Mouse (Mus musculus): ENCODE data around the gene Sf3a1. TPM values are rescaled to one million over a fixed set of nuclear protein-coding genes. Genes with fewer than 3 reads are reported as not detected.
"Not testable (repeated sequence)": the region's sequence is repeated elsewhere in the genome, so short reads cannot be mapped to it uniquely, and the experiment has no call there.

Gene Sf3a1
- polyA plus RNA-seq, 1 experiment from 2014 or later: 52.3 TPM

- no peaks in the 10 kb centered on the region for H3K27me3 ChIP-seq
- H3K4me2 ChIP-seq: no peak overlapping the region
- no peak overlapping the region for H3K4me3 ChIP-seq
- H3K4me1 ChIP-seq (replicated peaks): no peaks in the 10 kb centered on the region
- peaks cover 100% of the 10 kb centered on the region for H3K36me3 ChIP-seq
- peak; percentile 46; the same call in 1 of the 2 replicates for ATAC-seq (ENCODE audit: low read depth)
- 84% methylated on average over 5 of the region's 5 CpGs for WGBS
- no peaks in the 10 kb centered on the region for H3K9me3 ChIP-seq
- peak overlapping the region; percentile 62 for H3K27ac ChIP-seq (replicated peaks)
- H3K9ac ChIP-seq: no peak overlapping the region
These were observed 14.4 kb downstream of the Sf3a1 start for GRCm38 (mm10) chr11:4174586-4174985.

GRCm38 (mm10) chr11:4177716-4178115 lies 17.6 kb downstream of the Sf3a1 start:
- Histone ChIP-seq H3K4me2 (no peak overlapping the region), H3K4me1 (replicated peaks) (no peaks in the 10 kb centered on the region; the same call in 1 of the 2 replicates), H3K36me3 (peaks cover 100% of the 10 kb centered on the region), H3K4me3 (no peak overlapping the region), H3K27me3 (no peaks in the 10 kb centered on the region), H3K9ac (no peak overlapping the region), H3K27ac (replicated peaks) (no peak overlapping the region), H3K9me3 (no peaks in the 10 kb centered on the region)
- WGBS: 84% methylated on average over 4 of the region's 4 CpGs
- ATAC-seq (ENCODE audit: low read depth): no peak

GRCm38 (mm10) chr11:4182061-4182460 lies 21.9 kb downstream of the Sf3a1 start:
- Histone ChIP-seq H3K4me3 (no peak overlapping the region), H3K36me3 (peaks cover 65% of the 10 kb centered on the region)
- 10% methylated on average over 1 of the region's 1 CpGs for WGBS

GRCm38 (mm10) chr11:4183511-4183910 lies 23.4 kb downstream of the Sf3a1 start:
- no peak overlapping the region for H3K4me2 ChIP-seq
- H3K27ac ChIP-seq (replicated peaks): peak overlapping the region; percentile 59; the same call in 1 of the 2 replicates
- no peak overlapping the region for H3K9ac ChIP-seq
- H3K27me3 ChIP-seq: no peaks in the 10 kb centered on the region
- peaks cover 51% of the 10 kb centered on the region for H3K36me3 ChIP-seq
- no peak for ATAC-seq (ENCODE audit: low read depth)
- H3K4me3 ChIP-seq: no peak overlapping the region
- no peaks in the 10 kb centered on the region for H3K9me3 ChIP-seq
- H3K4me1 ChIP-seq (replicated peaks): peaks cover 15% of the 10 kb centered on the region

More at GRCm38 (mm10) chr11:4182061-4182460, 21.9 kb downstream of the Sf3a1 start:
- Histone ChIP-seq H3K27me3 (no peaks in the 10 kb centered on the region), H3K9ac (no peak overlapping the region), H3K27ac (replicated peaks) (peak overlapping the region; percentile 29; the same call in 1 of the 2 replicates), H3K9me3 (no peaks in the 10 kb centered on the region), H3K4me1 (replicated peaks) (peaks cover under 1% of the 10 kb centered on the region; the same call in 1 of the 2 replicates), H3K4me2 (no peak overlapping the region)
- no peak for ATAC-seq (ENCODE audit: low read depth)

- Histone ChIP-seq H3K27me3 (no peaks in the 10 kb centered on the region), H3K36me3 (peaks cover 42% of the 10 kb centered on the region), H3K27ac (replicated peaks) (peak overlapping the region; percentile 35; the same call in 1 of the 2 replicates), H3K9me3 (no peaks in the 10 kb centered on the region), H3K4me1 (replicated peaks) (peaks cover 18% of the 10 kb centered on the region), H3K9ac (no peak overlapping the region), H3K4me2 (no peak overlapping the region), H3K4me3 (no peak overlapping the region)
- WGBS: 71% methylated on average over 4 of the region's 4 CpGs
- no peak for ATAC-seq (ENCODE audit: low read depth)
These were observed 24.3 kb downstream of the Sf3a1 start for GRCm38 (mm10) chr11:4184251-4184952.

- H3K9me3 ChIP-seq; ATAC-seq (ENCODE audit: low read depth); H3K27ac ChIP-seq (replicated peaks); H3K4me2 ChIP-seq; H3K9ac ChIP-seq; H3K4me3 ChIP-seq; H3K27me3 ChIP-seq: not testable (repeated sequence)
- Histone ChIP-seq H3K4me1 (replicated peaks) (peaks cover 25% of the 10 kb centered on the region), H3K36me3 (peaks cover 31% of the 10 kb centered on the region)
- 90% methylated on average over 6 of the region's 6 CpGs for WGBS
These were observed 25.3 kb downstream of the Sf3a1 start for GRCm38 (mm10) chr11:4185480-4185879.

- H3K9ac ChIP-seq: peak within 1 kb of the TSS; percentile 89
- peaks cover 19% of the 10 kb centered on the region for H3K36me3 ChIP-seq
- H3K27me3 ChIP-seq: no peaks in the 10 kb centered on the region
- peaks cover 29% of the 10 kb centered on the region for H3K4me1 ChIP-seq (replicated peaks)
- H3K4me2 ChIP-seq: peak within 1 kb of the TSS; percentile 90
- peak within 1 kb of the TSS; percentile 81 for H3K4me3 ChIP-seq
- no peaks in the 10 kb centered on the region for H3K9me3 ChIP-seq
- H3K27ac ChIP-seq (replicated peaks): peak within 1 kb of the TSS; percentile 64; the same call in 1 of the 2 replicates
- ATAC-seq (ENCODE audit: low read depth): peak; percentile 99
- under 1% methylated on average over 71 of the region's 71 CpGs for WGBS
These were observed 26.6 kb downstream of the Sf3a1 start, which contains the start of gene Tbc1d10a for GRCm38 (mm10) chr11:4186486-4187317. Tbc1d10a (plus strand) TSS chr11:4186789.

- H3K9ac ChIP-seq: peak overlapping the region; percentile 89
- no peak overlapping the region for H3K27ac ChIP-seq (replicated peaks)
- H3K27me3 ChIP-seq: no peaks in the 10 kb centered on the region
- H3K4me1 ChIP-seq (replicated peaks): peaks cover 32% of the 10 kb centered on the region
- 17% methylated on average over 9 of the region's 9 CpGs for WGBS
- H3K9me3 ChIP-seq: no peaks in the 10 kb centered on the region
- H3K36me3 ChIP-seq: peaks cover 13% of the 10 kb centered on the region
- H3K4me3 ChIP-seq: peak overlapping the region; percentile 81
- ATAC-seq (ENCODE audit: low read depth): peak; percentile 20; the same call in 1 of the 2 replicates
- H3K4me2 ChIP-seq: peak overlapping the region; percentile 90
These were observed 27.2 kb downstream of the Sf3a1 start for GRCm38 (mm10) chr11:4187318-4187700.

GRCm38 (mm10) chr11:4189182-4189581 lies 29.0 kb downstream of the Sf3a1 start:
- Histone ChIP-seq H3K9me3 (no peaks in the 10 kb centered on the region), H3K27ac (replicated peaks) (no peak overlapping the region), H3K9ac (no peak overlapping the region), H3K36me3 (no peaks in the 10 kb centered on the region), H3K4me2 (no peak overlapping the region), H3K27me3 (no peaks in the 10 kb centered on the region), H3K4me1 (replicated peaks) (peaks cover 37% of the 10 kb centered on the region), H3K4me3 (no peak overlapping the region)
- WGBS: 85% methylated on average over 6 of the region's 6 CpGs
- ATAC-seq (ENCODE audit: low read depth): no peak

- H3K9ac ChIP-seq: peak overlapping the region; percentile 31; the same call in 1 of the 2 replicates
- no peak overlapping the region for H3K4me2 ChIP-seq
- 76% methylated on average over 3 of the region's 3 CpGs for WGBS
- H3K4me3 ChIP-seq: no peak overlapping the region
- H3K9me3 ChIP-seq: no peaks in the 10 kb centered on the region
- H3K27me3 ChIP-seq: no peaks in the 10 kb centered on the region
- H3K36me3 ChIP-seq: no peaks in the 10 kb centered on the region
- no peak for ATAC-seq (ENCODE audit: low read depth)
- H3K27ac ChIP-seq (replicated peaks): no peak overlapping the region
- peaks cover 37% of the 10 kb centered on the region for H3K4me1 ChIP-seq (replicated peaks)
These were observed 30.5 kb downstream of the Sf3a1 start for GRCm38 (mm10) chr11:4190677-4191076.

- Histone ChIP-seq H3K4me1 (replicated peaks) (peaks cover 29% of the 10 kb centered on the region), H3K4me3 (no peak overlapping the region), H3K27ac (replicated peaks) (no peak overlapping the region), H3K4me2 (no peak overlapping the region), H3K36me3 (no peaks in the 10 kb centered on the region), H3K27me3 (no peaks in the 10 kb centered on the region), H3K9me3 (no peaks in the 10 kb centered on the region), H3K9ac (no peak overlapping the region)
- WGBS: 81% methylated on average over 3 of the region's 3 CpGs
- no peak for ATAC-seq (ENCODE audit: low read depth)
These were observed 32.6 kb downstream of the Sf3a1 start for GRCm38 (mm10) chr11:4192757-4193156.

- Histone ChIP-seq H3K27ac (replicated peaks) (no peak overlapping the region), H3K9me3 (no peaks in the 10 kb centered on the region), H3K4me2 (no peak overlapping the region), H3K4me3 (no peak overlapping the region), H3K9ac (no peak overlapping the region), H3K27me3 (no peaks in the 10 kb centered on the region), H3K4me1 (replicated peaks) (peaks cover 23% of the 10 kb centered on the region), H3K36me3 (no peaks in the 10 kb centered on the region)
- no peak for ATAC-seq (ENCODE audit: low read depth)
These were observed 33.3 kb downstream of the Sf3a1 start for GRCm38 (mm10) chr11:4193420-4193819.

All from neural tube, embryonic 13.5 days (tissue).